Comparison of ENCODE assay signal across 8 mouse cellular contexts in genomic region chr9:66124111-66124531, GRCm38 (mm10). TPM values are rescaled to one million over a fixed set of nuclear protein-coding genes. Genes with fewer than 3 reads are reported as not detected.
DNase-seq lines count a peak whose midpoint lies in the region; ATAC-seq and TF ChIP-seq lines count a peak whose summit lies in the region.

No protein-coding gene starts in this region.

- H3K79me2 ChIP-seq in liver, adult 2 months (ENCODE audit: control insufficient read depth, insufficient read depth, low read length): peaks cover under 1% of the 10 kb centered on the region; the same call in 1 of the 2 replicates

- peak overlapping the region; percentile 89 for H3K27ac ChIP-seq in heart, embryonic 16.5 days (ENCODE audit: low read length)
- H3K27ac ChIP-seq in liver, adult 2 months (replicated peaks; ENCODE audit: insufficient read depth, low read depth, low read length): peak overlapping the region; percentile 32
- H3K27ac ChIP-seq in olfactory bulb, adult 2 months (ENCODE audit: insufficient read depth, low read depth, low read length): peak overlapping the region; percentile 3; the same call in 1 of the 2 replicates

- no peak for TF ChIP-seq POLR2A in liver, adult 2 months (IDR thresholded peaks at IDR 0.05; ENCODE audit: extremely low read depth, insufficient read depth, low read length)
- TF ChIP-seq POLR2A in olfactory bulb, adult 2 months (IDR thresholded peaks at IDR 0.05; ENCODE audit: insufficient read depth, low read depth, low read length): no peak

- no peak; the same call in 1 of the 2 replicates for ATAC-seq in heart, embryonic 16.5 days (replicated peaks; ENCODE audit: extremely low read depth, insufficient read depth, low FRiP score)

- peak overlapping the region; percentile 86 for H3K4me2 ChIP-seq in heart, embryonic 16.5 days (ENCODE audit: low read depth, low read length)

- H3K9ac ChIP-seq in heart, embryonic 16.5 days (ENCODE audit: low read length): peak overlapping the region; percentile 89
- peak overlapping the region; percentile 76 for H3K9ac ChIP-seq in liver, adult 2 months (ENCODE audit: low read depth, low read length)

- H3K9me3 ChIP-seq in heart, embryonic 16.5 days (replicated peaks; ENCODE audit: control insufficient read depth, low read length): no peaks in the 10 kb centered on the region

- H3K27me3 ChIP-seq in heart, embryonic 16.5 days (ENCODE audit: control insufficient read depth, insufficient read depth, low read length): no peaks in the 10 kb centered on the region
- H3K27me3 ChIP-seq in liver, adult 2 months (ENCODE audit: control insufficient read depth, insufficient read depth, low read length): no peaks in the 10 kb centered on the region

- no peak for TF ChIP-seq CTCF in liver, adult 2 months (IDR thresholded peaks at IDR 0.05; ENCODE audit: low read depth, low read length)
- no peak for TF ChIP-seq CTCF in olfactory bulb, adult 2 months (IDR thresholded peaks at IDR 0.05; ENCODE audit: insufficient read depth, low read depth, low read length)

- H3K4me1 ChIP-seq in heart, embryonic 16.5 days (ENCODE audit: control insufficient read depth, insufficient read depth, low read length): peaks cover 29% of the 10 kb centered on the region
- H3K4me1 ChIP-seq in liver, adult 2 months (ENCODE audit: control insufficient read depth, insufficient read depth, low read length): peaks cover 5% of the 10 kb centered on the region; the same call in 1 of the 2 replicates
- 0 out of 2 replicates have a peak, but pooled peaks cover 2% of the 10 kb centered on the region for H3K4me1 ChIP-seq in olfactory bulb, adult 2 months (ENCODE audit: control insufficient read depth, insufficient read depth, low read length)

- DNase-seq in embryo, embryonic 10 days (ENCODE audit: low spot score): peak; percentile 49
- DNase-seq in embryo, embryonic 9.5 days (ENCODE audit: extremely low spot score): no peak
- peak; percentile 25 to 34 for DNase-seq in urinary bladder, postnatal 36 days (ENCODE audit: low spot score in 2 of 2)
- no peak for DNase-seq in urinary bladder, adult 2 months (ENCODE audit: low spot score)
- peak; percentile 40 for DNase-seq in liver, adult 2 months (ENCODE audit: extremely low read depth, low read depth, low spot score)
- no peak for DNase-seq in thymus, postnatal 36 days

- H3K4me3 ChIP-seq in heart, embryonic 16.5 days (ENCODE audit: low read length): peak overlapping the region; percentile 87
- H3K4me3 ChIP-seq in liver, adult 2 months (ENCODE audit: insufficient read depth, low read depth, low read length): peak overlapping the region; percentile 68
- peak overlapping the region; percentile 64 for H3K4me3 ChIP-seq in olfactory bulb, adult 2 months (ENCODE audit: insufficient read depth, low read depth, low read length)

- no peaks in the 10 kb centered on the region for H3K36me3 ChIP-seq in heart, embryonic 16.5 days (ENCODE audit: control insufficient read depth, insufficient read depth)
- no peaks in the 10 kb centered on the region for H3K36me3 ChIP-seq in liver, adult 2 months (ENCODE audit: control insufficient read depth, insufficient read depth, low read length)

- WGBS in heart, embryonic 16.5 days: under 1% methylated on average over 12 of the region's 12 CpGs
- WGBS in liver, adult 2 months: under 1% methylated on average over 12 of the region's 12 CpGs
- under 1% methylated on average over 12 of the region's 12 CpGs for WGBS in olfactory bulb, adult 2 months

RNA-seq across cellular contexts. Expression of gene Snx1, which starts 2.3 kb away (rescaled TPM):
- polyA plus RNA-seq in urinary bladder, adult 2 months (2012; rRNA removed): 109 and 119 TPM in 2 replicates
- polyA plus RNA-seq in heart, embryonic 16.5 days (2015; fragmentation: Nextera tagmentation; extraction: Ambion mirVana): 66.8 and 73.6 TPM in 2 replicates
- 21.3 and 22.1 TPM in 2 replicates for total RNA-seq in liver, adult 2 months (2014; rRNA removed)
- 10.8 and 11.9 TPM in 2 replicates for polyA plus RNA-seq in liver, adult 2 months (2012; rRNA removed)
- not detected in 2 replicates for polyA plus RNA-seq in olfactory bulb, adult 2 months (2012; ENCODE audit: insufficient read depth, insufficient read length, low replicate concordance, missing spikeins)

RNA-seq across cellular contexts. Expression of gene Ciao2a, which starts 2.3 kb away (rescaled TPM):
- polyA plus RNA-seq in urinary bladder, adult 2 months (2012; rRNA removed): 35.9 and 39.6 TPM in 2 replicates
- polyA plus RNA-seq in heart, embryonic 16.5 days (2015; fragmentation: Nextera tagmentation; extraction: Ambion mirVana): 152 and 175 TPM in 2 replicates
- 47.0 and 50.5 TPM in 2 replicates for total RNA-seq in liver, adult 2 months (2014; rRNA removed)
- polyA plus RNA-seq in liver, adult 2 months (2012; rRNA removed): 13.6 and 16.4 TPM in 2 replicates
- not detected in 2 replicates for polyA plus RNA-seq in olfactory bulb, adult 2 months (2012; ENCODE audit: insufficient read depth, insufficient read length, low replicate concordance, missing spikeins)

RNA-seq across cellular contexts. Expression of gene Dapk2, which starts 33.9 kb away (rescaled TPM):
- polyA plus RNA-seq in urinary bladder, adult 2 months (2012; rRNA removed): 6.5 and 7.0 TPM in 2 replicates
- polyA plus RNA-seq in heart, embryonic 16.5 days (2015; fragmentation: Nextera tagmentation; extraction: Ambion mirVana): 6.4 and 6.5 TPM in 2 replicates
- 9.6 and 11.0 TPM in 2 replicates for total RNA-seq in liver, adult 2 months (2014; rRNA removed)
- 4.3 and 6.2 TPM in 2 replicates for polyA plus RNA-seq in liver, adult 2 months (2012; rRNA removed)
- not detected in 2 replicates for polyA plus RNA-seq in olfactory bulb, adult 2 months (2012; ENCODE audit: insufficient read depth, insufficient read length, low replicate concordance, missing spikeins)

RNA-seq across cellular contexts. Expression of gene Snx22, which starts 54.6 kb away (rescaled TPM):
- polyA plus RNA-seq in urinary bladder, adult 2 months (2012; rRNA removed): 0.81 and 1.6 TPM in 2 replicates
- polyA plus RNA-seq in heart, embryonic 16.5 days (2015; fragmentation: Nextera tagmentation; extraction: Ambion mirVana): 1.4 and 1.8 TPM in 2 replicates
- total RNA-seq in liver, adult 2 months (2014; rRNA removed): 0.09 and 0.13 TPM in 2 replicates
- 0.47 and 0.53 TPM in 2 replicates for polyA plus RNA-seq in liver, adult 2 months (2012; rRNA removed)
- not detected in 2 replicates for polyA plus RNA-seq in olfactory bulb, adult 2 months (2012; ENCODE audit: insufficient read depth, insufficient read length, low replicate concordance, missing spikeins)

Comparison
In these comparisons a context has a peak if more than half of its experiments do, and no peak if none do; other contexts are left out.
1. DNase-seq: peak in embryo, embryonic 10 days (single experiment), urinary bladder, postnatal 36 days (2 of 2) and liver, adult 2 months (single experiment); none in embryo, embryonic 9.5 days (single experiment), urinary bladder, adult 2 months (single experiment) and thymus, postnatal 36 days (0 of 2).
2. H3K27ac ChIP-seq: peak in every context shown above with its lines; median percentile 89 in heart, embryonic 16.5 days; 32 in liver, adult 2 months; 3 in olfactory bulb, adult 2 months.
3. Peak in every context shown above with its lines, with median percentiles within 50 percentile points of each other: H3K4me3 ChIP-seq.